Mouse (Mus musculus) lung, postnatal 0 days (tissue): ENCODE data around the gene Rab1a.

Experiments used
- CTCF ChIP-seq: IDR thresholded peaks from 2 replicates; pipeline ENCODE4 v1.5.1; 2016; ENCODE audit warnings: antibody characterized with exemption, mild to moderate bottlenecking
- EP300 ChIP-seq: IDR thresholded peaks from 2 replicates; pipeline ENCODE4 v1.6.1; 2016; ENCODE audit warnings: antibody characterized with exemption, mild to moderate bottlenecking, control low read depth

DNA sequence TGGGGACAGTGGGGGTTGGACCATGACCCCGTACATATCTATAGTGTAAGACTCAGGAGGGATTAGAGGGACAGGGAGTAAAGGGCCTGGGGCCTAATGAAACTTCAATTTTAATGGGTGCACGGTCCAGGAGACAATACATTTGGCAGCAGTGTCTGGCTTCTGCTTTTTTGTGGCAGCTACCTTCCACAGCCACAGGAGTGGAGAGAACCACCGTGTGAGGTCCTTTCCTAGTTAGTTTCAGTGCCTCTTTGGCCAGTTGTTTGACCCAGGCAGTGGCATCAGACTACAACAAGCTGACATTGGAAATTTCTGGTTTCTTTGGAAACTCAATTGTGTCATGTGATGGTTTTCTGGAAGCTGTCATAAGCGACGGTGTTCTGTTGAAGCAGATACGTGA, 68.7 kb downstream of the Rab1a start:
- TF ChIP-seq EP300 (no peak), CTCF (no peak)
